Mouse (Mus musculus): Measurements from ENCODE around the gene Clec11a.

DNA sequence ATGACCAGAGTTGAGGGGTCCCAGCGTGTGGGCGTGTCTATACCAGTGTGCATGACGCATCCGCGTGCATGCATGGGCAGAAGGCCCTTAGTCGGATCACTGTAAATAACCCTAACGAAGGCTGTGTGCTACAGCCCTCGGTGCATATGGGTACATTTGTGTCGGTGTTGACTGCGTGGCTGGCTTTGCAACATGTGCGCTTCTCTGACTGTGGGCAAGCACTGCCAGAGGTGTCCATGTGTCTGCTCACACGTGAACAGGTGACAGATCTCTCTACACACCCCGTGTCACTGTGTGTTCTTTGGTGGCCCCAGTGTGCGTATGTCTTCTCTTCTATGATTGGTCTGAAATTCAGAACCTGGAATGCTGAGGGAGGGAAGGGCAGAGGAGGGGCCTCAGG, 27.4 kb upstream of the Clec11a start:
- TF ChIP-seq POLR2A (IDR thresholded peaks at IDR 0.05; ENCODE audit: extremely low read depth, insufficient read depth, low read length) (no peak), CTCF (IDR thresholded peaks at IDR 0.05; ENCODE audit: low read depth, low read length) (no peak)

Data from liver, adult 2 months (tissue).